Mouse (Mus musculus): ENCODE data around the gene Ppp1r1b. TPM values are rescaled to one million over a fixed set of nuclear protein-coding genes. Genes with fewer than 3 reads are reported as not detected.

The Ppp1r1b gene
- polyA plus RNA-seq, 1 experiment from 2014 or later, result 69.7 TPM

- H3K27me3 ChIP-seq (replicated peaks; ENCODE audit: control insufficient read depth, insufficient read depth, low read length), result peaks cover 45% of the 10 kb centered on the region
- peak overlapping the region; percentile 97 for H3K27ac ChIP-seq (ENCODE audit: low read length)
- peaks cover 69% of the 10 kb centered on the region for H3K4me1 ChIP-seq (replicated peaks; ENCODE audit: control insufficient read depth, insufficient read depth, low read length)
- H3K4me3 ChIP-seq (replicated peaks; ENCODE audit: low read length), result peak overlapping the region; percentile 35
- under 1% methylated on average over 12 of the region's 12 CpGs for WGBS
- peak overlapping the region; percentile 75 for H3K4me2 ChIP-seq (ENCODE audit: low read length)
- no peaks in the 10 kb centered on the region for H3K36me3 ChIP-seq (ENCODE audit: control insufficient read depth, insufficient read depth)
- H3K9ac ChIP-seq (replicated peaks; ENCODE audit: low read depth, low read length), result peak overlapping the region; percentile 63
- H3K9me3 ChIP-seq (ENCODE audit: control insufficient read depth, low read length), result no peaks in the 10 kb centered on the region
- peak; percentile 57; the same call in 1 of the 2 replicates for ATAC-seq
Observed at GRCm38 (mm10) chr11:98320381-98320780, 27.8 kb upstream of the Ppp1r1b start.

DNA sequence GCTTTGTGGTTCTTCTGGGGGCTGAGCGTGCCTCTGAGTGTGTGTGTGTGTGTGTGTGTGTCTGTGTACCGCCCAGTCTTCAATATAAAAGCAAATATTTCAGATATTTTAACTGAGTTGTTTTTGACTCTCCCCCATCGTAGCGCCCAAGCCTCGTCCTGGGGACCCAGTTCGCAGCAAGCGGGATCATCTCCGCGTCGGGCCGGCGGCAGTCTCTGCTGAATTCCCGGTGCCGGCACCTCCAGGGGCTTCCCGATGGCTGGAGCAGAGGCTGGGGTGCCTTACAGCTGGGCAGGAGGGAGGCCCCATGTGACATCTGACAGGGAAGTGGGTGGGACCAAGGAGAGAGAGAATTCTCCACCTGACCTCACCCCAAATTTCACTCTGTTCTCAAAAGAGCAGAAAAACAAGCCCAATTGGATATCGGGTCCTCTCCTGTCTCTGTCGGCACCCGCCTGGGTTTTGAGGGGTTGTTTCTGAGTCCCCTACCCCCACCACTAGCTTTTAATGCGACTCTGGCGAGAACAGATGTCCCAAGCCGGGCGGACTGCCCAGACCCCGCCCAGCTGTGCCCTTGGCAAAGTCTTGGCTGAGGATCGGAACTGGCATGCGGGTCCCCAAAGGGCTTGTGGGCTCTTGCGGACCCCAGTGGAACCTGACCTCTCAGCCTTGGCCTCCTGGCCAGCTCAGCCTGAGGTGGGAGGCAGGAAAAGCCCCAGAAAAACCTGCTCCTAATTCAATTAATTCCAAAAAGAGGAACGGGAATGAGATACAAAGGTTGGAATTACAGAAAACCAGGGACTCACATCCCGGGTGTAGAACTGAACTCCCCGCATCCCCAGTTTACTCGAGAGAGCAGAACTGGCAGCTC is 27.2 kb upstream of the Ppp1r1b start:
- H3K4me2 ChIP-seq (ENCODE audit: low read length), result peak overlapping the region; percentile 75
- peaks cover 68% of the 10 kb centered on the region for H3K4me1 ChIP-seq (replicated peaks; ENCODE audit: control insufficient read depth, insufficient read depth, low read length)
- H3K9me3 ChIP-seq (ENCODE audit: control insufficient read depth, low read length), result no peaks in the 10 kb centered on the region
- H3K9ac ChIP-seq (replicated peaks; ENCODE audit: low read depth, low read length), result peak overlapping the region; percentile 63
- H3K36me3 ChIP-seq (ENCODE audit: control insufficient read depth, insufficient read depth), result no peaks in the 10 kb centered on the region
- WGBS, result 1% methylated on average over 30 of the region's 30 CpGs
- H3K27ac ChIP-seq (ENCODE audit: low read length), result peak overlapping the region; percentile 97
- peak; percentile 34 for ATAC-seq
- H3K4me3 ChIP-seq (replicated peaks; ENCODE audit: low read length), result peak overlapping the region; percentile 35
- H3K27me3 ChIP-seq (replicated peaks; ENCODE audit: control insufficient read depth, insufficient read depth, low read length), result peaks cover 46% of the 10 kb centered on the region

DNA sequence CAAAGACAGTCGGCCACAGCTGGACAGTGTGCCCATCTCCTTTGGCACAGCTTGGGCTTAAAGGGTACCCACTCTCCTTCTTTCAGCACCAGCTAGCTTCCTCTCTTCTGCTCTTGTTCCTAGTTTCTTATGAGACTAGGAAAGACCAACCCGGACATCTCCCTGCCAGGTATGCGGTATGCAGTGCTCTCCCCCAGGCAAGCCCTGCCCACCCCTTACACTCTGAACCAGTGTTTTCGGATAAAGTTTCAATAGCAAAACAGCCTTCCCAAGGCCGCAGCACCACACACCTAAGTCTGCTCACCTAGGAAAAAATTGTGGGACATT is 26.6 kb upstream of the Ppp1r1b start:
- H3K27me3 ChIP-seq (replicated peaks; ENCODE audit: control insufficient read depth, insufficient read depth, low read length), result peaks cover 41% of the 10 kb centered on the region
- H3K4me3 ChIP-seq (replicated peaks; ENCODE audit: low read length), result no peak overlapping the region
- H3K9ac ChIP-seq (replicated peaks; ENCODE audit: low read depth, low read length), result peak overlapping the region; percentile 63
- peak overlapping the region; percentile 75 for H3K4me2 ChIP-seq (ENCODE audit: low read length)
- H3K4me1 ChIP-seq (replicated peaks; ENCODE audit: control insufficient read depth, insufficient read depth, low read length), result peaks cover 66% of the 10 kb centered on the region
- H3K9me3 ChIP-seq (ENCODE audit: control insufficient read depth, low read length), result no peaks in the 10 kb centered on the region
- 7% methylated on average over 5 of the region's 5 CpGs for WGBS
- H3K27ac ChIP-seq (ENCODE audit: low read length), result peak overlapping the region; percentile 97
- H3K36me3 ChIP-seq (ENCODE audit: control insufficient read depth, insufficient read depth), result no peaks in the 10 kb centered on the region
- no peak for ATAC-seq

GRCm38 (mm10) chr11:98322159-98322558 is 26.0 kb upstream of the Ppp1r1b start:
- no peak for ATAC-seq
- peaks cover 40% of the 10 kb centered on the region for H3K27me3 ChIP-seq (replicated peaks; ENCODE audit: control insufficient read depth, insufficient read depth, low read length)
- H3K4me3 ChIP-seq (replicated peaks; ENCODE audit: low read length), result no peak overlapping the region
- H3K4me2 ChIP-seq (ENCODE audit: low read length), result no peak overlapping the region
- peaks cover 61% of the 10 kb centered on the region for H3K4me1 ChIP-seq (replicated peaks; ENCODE audit: control insufficient read depth, insufficient read depth, low read length)
- WGBS, result 5% methylated on average over 1 of the region's 1 CpGs
- no peaks in the 10 kb centered on the region for H3K9me3 ChIP-seq (ENCODE audit: control insufficient read depth, low read length)
- peak overlapping the region; percentile 99; the same call in 1 of the 2 replicates for H3K27ac ChIP-seq (ENCODE audit: low read length)
- no peak overlapping the region for H3K9ac ChIP-seq (replicated peaks; ENCODE audit: low read depth, low read length)
- no peaks in the 10 kb centered on the region for H3K36me3 ChIP-seq (ENCODE audit: control insufficient read depth, insufficient read depth)

GRCm38 (mm10) chr11:98323136-98323866 is 24.9 kb upstream of the Ppp1r1b start:
- Histone ChIP-seq H3K27me3 (replicated peaks; ENCODE audit: control insufficient read depth, insufficient read depth, low read length) (peaks cover 39% of the 10 kb centered on the region), H3K4me3 (replicated peaks; ENCODE audit: low read length) (peak overlapping the region; percentile 59), H3K4me1 (replicated peaks; ENCODE audit: control insufficient read depth, insufficient read depth, low read length) (peaks cover 56% of the 10 kb centered on the region), H3K9ac (replicated peaks; ENCODE audit: low read depth, low read length) (peak overlapping the region; percentile 61), H3K9me3 (ENCODE audit: control insufficient read depth, low read length) (no peaks in the 10 kb centered on the region), H3K27ac (ENCODE audit: low read length) (peak overlapping the region; percentile 99), H3K4me2 (ENCODE audit: low read length) (peak overlapping the region; percentile 64), H3K36me3 (ENCODE audit: control insufficient read depth, insufficient read depth) (no peaks in the 10 kb centered on the region)
- WGBS, result 3% methylated on average over 10 of the region's 10 CpGs
- ATAC-seq, result no peak

DNA sequence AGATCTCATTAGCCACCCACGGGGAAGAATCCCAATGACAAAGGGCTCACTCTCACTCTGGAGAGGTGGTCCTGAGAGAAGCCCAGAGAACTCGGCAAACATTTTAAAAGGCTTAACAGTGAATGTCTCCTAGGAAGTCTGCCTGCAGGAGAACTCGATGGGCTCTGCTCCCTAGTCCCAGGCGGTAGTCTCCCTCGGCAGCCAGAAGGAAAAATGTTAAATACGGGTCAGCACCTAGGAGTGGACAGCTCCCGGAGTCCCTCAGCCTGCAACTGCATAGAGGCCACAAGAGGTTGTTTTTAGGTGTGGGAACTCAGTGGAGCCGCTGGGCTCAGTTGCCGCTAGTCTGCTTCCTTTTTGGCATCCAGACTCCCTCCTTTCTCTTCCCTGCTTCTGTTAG is 24.3 kb upstream of the Ppp1r1b start:
- ATAC-seq, result no peak
- Histone ChIP-seq H3K27me3 (replicated peaks; ENCODE audit: control insufficient read depth, insufficient read depth, low read length) (peaks cover 39% of the 10 kb centered on the region), H3K9ac (replicated peaks; ENCODE audit: low read depth, low read length) (peak overlapping the region; percentile 61), H3K36me3 (ENCODE audit: control insufficient read depth, insufficient read depth) (no peaks in the 10 kb centered on the region), H3K4me3 (replicated peaks; ENCODE audit: low read length) (peak overlapping the region; percentile 59), H3K9me3 (ENCODE audit: control insufficient read depth, low read length) (no peaks in the 10 kb centered on the region), H3K4me2 (ENCODE audit: low read length) (peak overlapping the region; percentile 64), H3K4me1 (replicated peaks; ENCODE audit: control insufficient read depth, insufficient read depth, low read length) (peaks cover 52% of the 10 kb centered on the region), H3K27ac (ENCODE audit: low read length) (peak overlapping the region; percentile 99)
- under 1% methylated on average over 9 of the region's 9 CpGs for WGBS

- WGBS, result 3% methylated on average over 14 of the region's 14 CpGs
- Histone ChIP-seq H3K27ac (ENCODE audit: low read length) (peak overlapping the region; percentile 99), H3K9me3 (ENCODE audit: control insufficient read depth, low read length) (no peaks in the 10 kb centered on the region), H3K27me3 (replicated peaks; ENCODE audit: control insufficient read depth, insufficient read depth, low read length) (peaks cover 35% of the 10 kb centered on the region), H3K4me3 (replicated peaks; ENCODE audit: low read length) (peak overlapping the region; percentile 59), H3K4me2 (ENCODE audit: low read length) (peak overlapping the region; percentile 64), H3K4me1 (replicated peaks; ENCODE audit: control insufficient read depth, insufficient read depth, low read length) (peaks cover 42% of the 10 kb centered on the region), H3K9ac (replicated peaks; ENCODE audit: low read depth, low read length) (peak overlapping the region; percentile 82), H3K36me3 (ENCODE audit: control insufficient read depth, insufficient read depth) (no peaks in the 10 kb centered on the region)
- ATAC-seq, result no peak
Observed at GRCm38 (mm10) chr11:98325191-98325820, 22.9 kb upstream of the Ppp1r1b start.

- Histone ChIP-seq H3K27me3 (replicated peaks; ENCODE audit: control insufficient read depth, insufficient read depth, low read length) (peaks cover 36% of the 10 kb centered on the region), H3K36me3 (ENCODE audit: control insufficient read depth, insufficient read depth) (no peaks in the 10 kb centered on the region), H3K9me3 (ENCODE audit: control insufficient read depth, low read length) (no peaks in the 10 kb centered on the region), H3K4me3 (replicated peaks; ENCODE audit: low read length) (peak overlapping the region; percentile 59), H3K4me2 (ENCODE audit: low read length) (peak overlapping the region; percentile 64), H3K27ac (ENCODE audit: low read length) (peak overlapping the region; percentile 99), H3K9ac (replicated peaks; ENCODE audit: low read depth, low read length) (peak overlapping the region; percentile 82), H3K4me1 (replicated peaks; ENCODE audit: control insufficient read depth, insufficient read depth, low read length) (peaks cover 41% of the 10 kb centered on the region)
- WGBS, result 5% methylated on average over 22 of the region's 22 CpGs
- no peak for ATAC-seq
Observed at GRCm38 (mm10) chr11:98325821-98326218, 22.4 kb upstream of the Ppp1r1b start.

DNA sequence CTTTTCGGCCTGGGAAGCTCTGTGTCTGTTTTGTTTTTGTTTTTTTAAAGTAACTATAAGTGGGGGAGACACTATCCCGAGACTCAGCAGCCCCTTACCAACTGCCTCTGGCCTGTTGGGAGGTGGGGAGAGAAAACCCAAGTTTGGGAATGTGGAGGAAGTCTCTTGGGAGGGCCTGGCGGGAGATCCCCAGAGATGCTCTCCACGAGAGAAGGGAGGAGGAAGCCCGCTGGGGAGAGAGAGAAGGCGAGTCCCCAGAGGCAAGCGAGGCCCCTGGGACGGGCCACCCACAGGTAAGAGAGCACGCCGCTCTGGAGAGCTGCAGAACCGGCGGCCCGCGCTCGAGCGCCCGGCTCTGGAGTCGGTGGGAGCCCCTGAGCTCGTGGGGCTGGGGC is 21.5 kb upstream of the Ppp1r1b start:
- peak overlapping the region; percentile 82 for H3K9ac ChIP-seq (replicated peaks; ENCODE audit: low read depth, low read length)
- H3K27ac ChIP-seq (ENCODE audit: low read length), result peak overlapping the region; percentile 99
- H3K4me1 ChIP-seq (replicated peaks; ENCODE audit: control insufficient read depth, insufficient read depth, low read length), result peaks cover 34% of the 10 kb centered on the region
- H3K9me3 ChIP-seq (ENCODE audit: control insufficient read depth, low read length), result no peaks in the 10 kb centered on the region
- WGBS, result 0% methylated on average over 19 of the region's 19 CpGs
- H3K36me3 ChIP-seq (ENCODE audit: control insufficient read depth, insufficient read depth), result no peaks in the 10 kb centered on the region
- peak overlapping the region; percentile 64 for H3K4me2 ChIP-seq (ENCODE audit: low read length)
- ATAC-seq, result no peak
- H3K27me3 ChIP-seq (replicated peaks; ENCODE audit: control insufficient read depth, insufficient read depth, low read length), result peaks cover 41% of the 10 kb centered on the region
- H3K4me3 ChIP-seq (replicated peaks; ENCODE audit: low read length), result peak overlapping the region; percentile 59

Data from forebrain, embryonic 16.5 days (tissue).